Mouse (Mus musculus): ENCODE measurements around the gene Gm28551.

- TF ChIP-seq CTCF (IDR thresholded peaks at IDR 0.05; ENCODE audit: insufficient read depth, low read length) (no peak), POLR2A (IDR thresholded peaks at IDR 0.05; ENCODE audit: borderline replicate concordance, extremely low read depth, low read depth, low read length) (peak; percentile 80; the same call in 1 of the 2 replicates)
Measured at GRCm38 (mm10) chr1:53352327-53353261, at the start of gene Gm28551, which contains the start of the genes Asdurf and Asnsd1.

Measured in lung, adult 2 months (tissue).